Mouse (Mus musculus) G1E (cell line): ENCODE measurements around the gene Dynlt1c.
"Not testable (repeated sequence)": the region's sequence is repeated elsewhere in the genome, so short reads cannot be mapped to it uniquely, and the experiment has no call there.

ENCODE experiments used
- CTCF ChIP-seq: IDR thresholded peaks from 2 replicates; pipeline ENCODE4 v1.5.1; 2012; ENCODE audit warnings: low read depth, low read length, inconsistent platforms, mixed read lengths
- GATA1 ChIP-seq: IDR thresholded peaks from 2 replicates; pipeline ENCODE4 v1.6.1; 2012; ENCODE audit warnings: borderline replicate concordance, low read length, inconsistent platforms, mixed read lengths
- GATA2 ChIP-seq: IDR thresholded peaks from 2 replicates; pipeline ENCODE4 v1.6.1; 2012; ENCODE audit warnings: low read depth, low read length, inconsistent platforms, borderline replicate concordance
- POLR2AphosphoS5 ChIP-seq: IDR thresholded peaks from 2 replicates; pipeline ENCODE4 v1.6.1; 2012; ENCODE audit warnings: low read depth, low read length, inconsistent platforms; ENCODE audit not compliant: insufficient replicate concordance
- TAL1 ChIP-seq: conservative IDR thresholded peaks from 2 replicates; pipeline ENCODE4 v1.6.1; 2012; ENCODE audit warnings: low read depth, low read length, inconsistent platforms, mixed read lengths

DNA sequence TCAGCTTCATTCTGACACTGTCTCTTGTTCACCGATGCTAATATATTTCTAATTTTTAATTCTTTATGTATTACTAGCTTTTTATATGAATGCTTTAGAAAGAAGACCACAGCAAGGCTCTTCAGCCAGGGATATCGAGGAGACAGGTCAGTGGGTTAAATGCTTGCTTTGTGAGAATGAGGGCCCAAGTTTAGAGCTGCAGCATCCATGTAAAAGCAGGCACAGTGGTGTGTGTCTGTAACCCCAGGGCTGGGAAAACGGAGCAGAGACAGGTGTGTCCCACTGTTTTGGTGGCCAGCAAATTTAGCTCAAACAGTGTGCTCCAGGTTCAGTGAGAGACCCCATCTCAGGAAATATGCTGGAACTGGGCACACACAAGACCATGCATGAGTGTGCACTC lies 46.0 kb downstream of the Dynlt1c start:
- not testable (repeated sequence) for TF ChIP-seq CTCF, GATA1, TAL1, POLR2AphosphoS5, GATA2
